Mouse (Mus musculus): ENCODE measurements around the gene Gm38394.
"Not testable (repeated sequence)": the region's sequence is repeated elsewhere in the genome, so short reads cannot be mapped to it uniquely, and the experiment has no call there.

Gene Gm38394

GRCm38 (mm10) chr1:133661203-133661933 lies at the start of gene Gm38394:
Gm38394 (minus strand) TSS chr1:133661318.
- peak; percentile 90 for DNase-seq (ENCODE audit: extremely low spot score)

DNA sequence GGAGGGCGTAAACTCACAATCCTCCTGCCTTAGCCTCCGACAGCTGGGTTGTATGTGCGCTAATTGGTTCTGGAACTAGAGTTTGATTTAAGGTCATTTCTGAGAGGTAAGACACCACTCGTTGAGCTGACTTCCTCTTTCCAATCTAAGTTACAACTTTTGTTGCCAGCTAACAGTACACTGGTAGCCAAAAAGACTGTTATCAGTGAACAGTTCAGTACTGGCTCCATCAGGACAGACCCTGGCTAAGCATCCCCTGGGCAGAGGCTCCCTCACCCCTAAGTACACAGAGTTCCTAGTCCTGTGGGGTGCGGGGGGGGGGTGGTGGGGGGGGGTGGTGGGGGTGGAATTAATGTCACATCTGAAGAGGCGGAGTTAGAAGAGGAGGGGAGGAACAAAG lies 49.8 kb upstream of the Gm38394 start:
- DNase-seq (ENCODE audit: extremely low spot score) = no peak

- no peak for DNase-seq (ENCODE audit: extremely low spot score)
Observed at GRCm38 (mm10) chr1:133709292-133709691, 48.2 kb upstream of the Gm38394 start.

DNA sequence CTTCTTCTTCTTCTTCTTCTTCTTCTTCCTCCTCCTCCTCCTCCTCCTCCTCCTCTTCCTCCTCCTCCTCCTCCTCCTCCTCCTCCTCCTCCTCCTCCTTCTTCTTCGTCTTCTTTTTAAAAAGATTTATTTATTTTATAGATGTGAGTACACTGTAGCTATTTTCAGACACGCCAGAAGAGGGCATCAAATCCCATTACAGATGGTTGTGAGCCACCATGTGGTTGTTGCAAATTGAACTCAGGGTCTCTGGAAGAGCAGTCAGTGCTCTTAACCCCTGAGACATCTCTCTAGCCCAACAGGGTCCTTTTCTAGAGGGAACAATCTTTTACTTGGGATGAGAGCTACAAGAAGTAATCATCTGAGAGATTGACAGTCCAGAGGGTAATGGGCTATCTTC lies 40.7 kb upstream of the Gm38394 start:
- not testable (repeated sequence) for DNase-seq (ENCODE audit: extremely low spot score)

- no peak for DNase-seq (ENCODE audit: extremely low spot score)
Observed at GRCm38 (mm10) chr1:133697935-133698620, 37.0 kb upstream of the Gm38394 start.

- DNase-seq (ENCODE audit: extremely low spot score) = peak; percentile 34
Observed at GRCm38 (mm10) chr1:133695901-133696300, 34.8 kb upstream of the Gm38394 start.

DNA sequence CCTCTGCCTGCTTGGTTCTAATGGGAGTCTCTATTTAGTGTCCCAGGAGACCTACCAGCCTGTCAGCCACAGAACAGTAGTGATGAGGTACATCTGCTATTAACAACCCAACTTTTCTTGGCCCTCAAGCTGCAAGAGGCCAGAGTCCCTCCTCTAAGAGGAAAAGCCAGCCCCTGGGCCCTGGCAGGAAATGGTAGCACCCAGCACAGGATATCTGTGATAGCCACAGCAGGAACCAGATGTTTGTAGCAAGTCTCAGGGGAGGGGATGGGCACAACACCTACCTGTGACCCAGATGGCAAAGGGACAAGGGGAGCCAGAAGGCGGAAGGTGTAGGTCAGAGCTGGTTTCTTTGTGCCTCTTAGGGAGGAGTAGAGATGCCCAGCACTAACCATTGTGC lies 33.8 kb upstream of the Gm38394 start:
- no peak for DNase-seq (ENCODE audit: extremely low spot score)

- peak; percentile 33 for DNase-seq (ENCODE audit: extremely low spot score)
Observed at GRCm38 (mm10) chr1:133694301-133694700, 33.2 kb upstream of the Gm38394 start.

- no peak for DNase-seq (ENCODE audit: extremely low spot score)
Observed at GRCm38 (mm10) chr1:133693536-133694114, 32.5 kb upstream of the Gm38394 start.

GRCm38 (mm10) chr1:133692195-133692594 lies 31.1 kb upstream of the Gm38394 start:
- no peak for DNase-seq (ENCODE audit: extremely low spot score)

GRCm38 (mm10) chr1:133691046-133691445 lies 29.9 kb upstream of the Gm38394 start:
- DNase-seq (ENCODE audit: extremely low spot score) = no peak

GRCm38 (mm10) chr1:133689897-133690296 lies 28.8 kb upstream of the Gm38394 start, which contains the start of gene Lax1:
Lax1 (minus strand) TSS chr1:133690108.
- DNase-seq (ENCODE audit: extremely low spot score) = no peak

- no peak for DNase-seq (ENCODE audit: extremely low spot score)
Observed at GRCm38 (mm10) chr1:133688301-133688700, 27.2 kb upstream of the Gm38394 start.

DNA sequence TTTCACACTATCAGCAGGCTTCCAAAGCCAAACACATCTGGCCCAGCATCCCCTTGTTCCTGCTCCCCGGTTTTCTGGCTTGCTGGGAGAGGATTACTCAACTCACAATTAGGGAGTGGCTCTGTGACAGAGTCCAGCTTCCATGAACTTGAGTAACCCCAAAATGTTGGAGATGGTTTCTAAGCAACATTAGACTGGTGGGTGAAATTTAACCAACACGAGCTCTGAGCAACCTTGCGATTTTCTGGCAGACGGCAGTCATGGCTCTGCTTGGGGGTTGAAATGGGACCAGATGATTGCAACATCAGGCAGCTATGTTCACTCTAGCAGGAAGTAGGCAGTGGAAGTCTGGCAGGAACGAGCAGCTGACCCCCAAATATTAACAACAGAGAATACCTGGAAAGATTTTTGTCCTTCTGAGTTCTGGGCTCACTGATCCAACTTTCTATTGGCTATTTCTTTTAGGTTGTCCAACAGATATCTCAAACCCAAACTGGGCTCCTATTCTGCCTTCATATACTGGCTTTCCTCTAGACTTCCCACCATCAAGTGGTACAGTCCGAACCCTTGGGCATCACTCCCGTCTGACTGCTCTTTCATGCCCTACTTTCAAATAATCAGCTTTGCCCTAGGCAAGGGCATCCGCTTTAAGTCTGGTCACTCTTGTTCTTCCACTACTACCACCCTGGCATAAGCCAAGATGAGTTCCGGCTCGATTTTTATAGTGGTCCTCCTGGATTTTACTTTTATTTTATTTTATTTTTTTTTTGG lies 24.8 kb upstream of the Gm38394 start:
- no peak for DNase-seq (ENCODE audit: extremely low spot score)

DNA sequence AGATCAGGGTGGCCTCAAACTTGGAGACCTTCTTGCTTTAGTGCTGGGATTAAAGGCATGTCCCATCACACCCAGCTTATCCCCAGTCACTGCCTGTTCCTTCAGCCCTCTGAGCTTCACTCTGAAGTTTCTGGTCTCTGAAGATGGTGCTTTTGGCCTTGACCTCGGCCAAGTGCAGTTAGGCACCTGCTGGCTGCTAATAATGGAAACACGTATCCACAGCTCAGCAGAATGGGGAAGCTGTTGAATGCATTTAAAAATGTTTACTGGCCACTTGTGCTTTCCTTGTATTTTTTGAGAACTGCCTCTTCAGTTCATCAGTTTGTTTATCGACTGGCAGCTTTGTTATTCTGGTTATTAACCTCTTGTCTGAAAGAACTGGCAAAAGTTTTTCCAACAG lies 10.7 kb upstream of the Gm38394 start:
- no peak for DNase-seq (ENCODE audit: extremely low spot score)

DNA sequence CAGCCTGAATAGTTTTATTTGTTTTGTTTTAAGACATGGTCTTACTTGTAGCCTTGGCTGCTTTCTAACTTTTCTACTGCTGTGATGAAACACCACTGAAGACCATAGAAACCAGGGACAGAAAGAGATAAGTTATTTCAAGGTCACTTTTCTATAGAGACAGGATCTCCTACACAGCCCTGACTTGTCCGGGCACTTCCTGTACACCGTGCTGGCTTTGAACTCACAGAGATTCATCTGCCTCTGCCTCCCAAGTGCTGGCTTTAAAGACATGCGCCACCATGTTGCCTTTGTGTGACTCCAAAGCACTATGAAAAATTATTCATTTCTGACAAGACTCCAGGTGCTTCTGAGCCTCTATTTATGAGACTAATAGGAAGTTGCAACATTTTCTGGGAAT lies 10.1 kb upstream of the Gm38394 start:
- no peak for DNase-seq (ENCODE audit: extremely low spot score)

DNA sequence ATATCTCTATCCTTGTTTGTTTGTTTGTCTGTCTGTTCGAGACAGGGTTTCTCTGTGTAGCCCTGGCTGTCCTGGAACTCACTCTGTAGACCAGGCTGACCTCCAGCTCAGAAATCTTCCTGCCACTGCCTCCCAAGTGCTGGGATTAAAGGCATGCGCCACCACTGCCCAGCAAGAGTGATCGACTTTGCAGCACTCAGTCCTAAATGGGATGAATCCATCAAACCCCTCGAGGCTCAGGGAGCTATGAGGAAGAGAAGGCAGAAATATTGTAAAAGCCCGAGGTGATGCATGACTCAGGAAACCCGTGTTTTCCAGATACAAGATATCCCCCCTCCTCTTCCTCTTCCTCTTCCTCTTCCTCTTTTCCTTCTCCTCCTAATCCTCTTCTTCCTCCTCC lies 9.7 kb upstream of the Gm38394 start:
- no peak for DNase-seq (ENCODE audit: extremely low spot score)

- DNase-seq (ENCODE audit: extremely low spot score) = no peak
Observed at GRCm38 (mm10) chr1:133670190-133670589, 9.1 kb upstream of the Gm38394 start.

- DNase-seq (ENCODE audit: extremely low spot score) = no peak
Observed at GRCm38 (mm10) chr1:133668618-133669017, 7.5 kb upstream of the Gm38394 start.

GRCm38 (mm10) chr1:133667721-133668120 lies 6.6 kb upstream of the Gm38394 start:
- DNase-seq (ENCODE audit: extremely low spot score) = no peak

DNA sequence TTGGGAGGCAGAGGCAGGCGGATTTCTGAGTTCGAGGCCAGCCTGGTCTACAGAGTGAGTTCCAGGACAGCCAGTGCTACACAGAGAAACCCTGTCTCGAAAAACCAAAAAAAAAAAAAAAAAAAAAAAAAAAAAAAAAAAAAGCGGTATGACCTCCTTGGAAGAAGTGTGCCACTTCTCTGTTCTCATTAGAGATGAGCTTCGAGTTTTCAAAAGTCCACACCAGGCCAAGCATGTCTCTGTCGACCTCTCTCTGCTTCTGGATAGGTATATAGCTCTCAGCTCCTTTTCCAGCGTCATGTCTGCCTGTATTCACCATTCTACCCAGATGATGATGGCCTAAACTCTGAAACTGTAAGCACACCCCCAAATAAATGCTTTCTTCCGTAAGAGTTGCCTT lies 4.6 kb upstream of the Gm38394 start:
- not testable (repeated sequence) for DNase-seq (ENCODE audit: extremely low spot score)
